Mouse (Mus musculus): Measurements from ENCODE around the gene Med12l. TPM values are rescaled to one million over a fixed set of nuclear protein-coding genes. Genes with fewer than 3 reads are reported as not detected.

Med12l gene
- polyA plus RNA-seq, 1 experiment from 2014 or later: 3.6 TPM

GRCm38 (mm10) chr3:59175234-59175633, 169.6 kb downstream of the Med12l start:
- H3K27me3 ChIP-seq: no peaks in the 10 kb centered on the region
- H3K4me1 ChIP-seq: 0 out of 2 replicates have a peak, but pooled peaks cover 4% of the 10 kb centered on the region
- 29% methylated on average over 5 of the region's 5 CpGs for WGBS

GRCm38 (mm10) chr3:59176871-59177270, 171.2 kb downstream of the Med12l start:
- H3K4me2 ChIP-seq (replicated peaks): no peak overlapping the region
- no peak overlapping the region for H3K9ac ChIP-seq
- no peaks in the 10 kb centered on the region for H3K36me3 ChIP-seq
- no peaks in the 10 kb centered on the region for H3K9me3 ChIP-seq
- no peaks in the 10 kb centered on the region for H3K27me3 ChIP-seq
- H3K4me1 ChIP-seq: no peaks in the 10 kb centered on the region
- 80% methylated on average over 5 of the region's 5 CpGs for WGBS
- no peak overlapping the region for H3K4me3 ChIP-seq
- no peak for ATAC-seq (ENCODE audit: insufficient number of reproducible peaks, insufficient read depth, low FRiP score, low TSS enrichment)
- no peak overlapping the region for H3K27ac ChIP-seq

More at GRCm38 (mm10) chr3:59175234-59175633, 169.6 kb downstream of the Med12l start:
- H3K36me3 ChIP-seq: no peaks in the 10 kb centered on the region
- H3K27ac ChIP-seq: no peak overlapping the region
- H3K9me3 ChIP-seq: no peaks in the 10 kb centered on the region
- no peak overlapping the region for H3K4me2 ChIP-seq (replicated peaks)
- H3K9ac ChIP-seq: no peak overlapping the region
- no peak overlapping the region for H3K4me3 ChIP-seq
- no peak for ATAC-seq (ENCODE audit: insufficient number of reproducible peaks, insufficient read depth, low FRiP score, low TSS enrichment)

GRCm38 (mm10) chr3:59181134-59181533, 175.5 kb downstream of the Med12l start:
- H3K27me3 ChIP-seq: no peaks in the 10 kb centered on the region
- WGBS: 71% methylated on average over 5 of the region's 5 CpGs
- no peak overlapping the region for H3K9ac ChIP-seq
- no peak overlapping the region for H3K27ac ChIP-seq
- no peaks in the 10 kb centered on the region for H3K9me3 ChIP-seq
- H3K36me3 ChIP-seq: no peaks in the 10 kb centered on the region
- ATAC-seq (ENCODE audit: insufficient number of reproducible peaks, insufficient read depth, low FRiP score, low TSS enrichment): no peak
- H3K4me3 ChIP-seq: no peak overlapping the region
- H3K4me2 ChIP-seq (replicated peaks): no peak overlapping the region
- no peaks in the 10 kb centered on the region for H3K4me1 ChIP-seq

- no peak overlapping the region for H3K27ac ChIP-seq
- ATAC-seq (ENCODE audit: insufficient number of reproducible peaks, insufficient read depth, low FRiP score, low TSS enrichment): no peak
- no peaks in the 10 kb centered on the region for H3K36me3 ChIP-seq
- H3K4me1 ChIP-seq: no peaks in the 10 kb centered on the region
- H3K9me3 ChIP-seq: no peaks in the 10 kb centered on the region
- no peaks in the 10 kb centered on the region for H3K27me3 ChIP-seq
- no peak overlapping the region for H3K4me3 ChIP-seq
- H3K9ac ChIP-seq: no peak overlapping the region
- no peak overlapping the region for H3K4me2 ChIP-seq (replicated peaks)
These were observed 176.5 kb downstream of the Med12l start for GRCm38 (mm10) chr3:59182129-59182528.

GRCm38 (mm10) chr3:59185662-59186061, 180.0 kb downstream of the Med12l start:
- H3K4me3 ChIP-seq: no peak overlapping the region
- no peak overlapping the region for H3K4me2 ChIP-seq (replicated peaks)
- no peak overlapping the region for H3K9ac ChIP-seq
- H3K27ac ChIP-seq: no peak overlapping the region
- no peak for ATAC-seq (ENCODE audit: insufficient number of reproducible peaks, insufficient read depth, low FRiP score, low TSS enrichment)
- H3K27me3 ChIP-seq: no peaks in the 10 kb centered on the region
- H3K36me3 ChIP-seq: no peaks in the 10 kb centered on the region
- H3K9me3 ChIP-seq: no peaks in the 10 kb centered on the region
- WGBS: 87% methylated on average over 4 of the region's 4 CpGs
- H3K4me1 ChIP-seq: no peaks in the 10 kb centered on the region

- Histone ChIP-seq H3K9ac (no peak overlapping the region), H3K36me3 (no peaks in the 10 kb centered on the region), H3K4me1 (no peaks in the 10 kb centered on the region), H3K27ac (no peak overlapping the region), H3K9me3 (no peaks in the 10 kb centered on the region), H3K4me2 (replicated peaks) (no peak overlapping the region), H3K4me3 (no peak overlapping the region), H3K27me3 (no peaks in the 10 kb centered on the region)
- 81% methylated on average over 4 of the region's 4 CpGs for WGBS
- no peak for ATAC-seq (ENCODE audit: insufficient number of reproducible peaks, insufficient read depth, low FRiP score, low TSS enrichment)
These were observed 181.7 kb downstream of the Med12l start for GRCm38 (mm10) chr3:59187336-59187735.

GRCm38 (mm10) chr3:59191674-59192073, 186.0 kb downstream of the Med12l start:
- no peak overlapping the region for H3K4me2 ChIP-seq (replicated peaks)
- H3K36me3 ChIP-seq: no peaks in the 10 kb centered on the region
- no peak for ATAC-seq (ENCODE audit: insufficient number of reproducible peaks, insufficient read depth, low FRiP score, low TSS enrichment)
- H3K27ac ChIP-seq: no peak overlapping the region
- no peak overlapping the region for H3K4me3 ChIP-seq
- 95% methylated on average over 6 of the region's 6 CpGs for WGBS
- H3K4me1 ChIP-seq: no peaks in the 10 kb centered on the region
- H3K27me3 ChIP-seq: no peaks in the 10 kb centered on the region
- H3K9me3 ChIP-seq: no peaks in the 10 kb centered on the region
- no peak overlapping the region for H3K9ac ChIP-seq

- Histone ChIP-seq H3K27ac (no peak overlapping the region), H3K4me1 (no peaks in the 10 kb centered on the region), H3K27me3 (no peaks in the 10 kb centered on the region), H3K9me3 (no peaks in the 10 kb centered on the region), H3K36me3 (no peaks in the 10 kb centered on the region), H3K4me3 (no peak overlapping the region), H3K9ac (no peak overlapping the region), H3K4me2 (replicated peaks) (no peak overlapping the region)
- whole genome bisulfite sequencing: 82% methylated on average over 7 of the region's 7 CpGs
- no peak for ATAC-seq (ENCODE audit: insufficient number of reproducible peaks, insufficient read depth, low FRiP score, low TSS enrichment)
These were observed 188.5 kb downstream of the Med12l start for GRCm38 (mm10) chr3:59194099-59194498.

- WGBS: 80% methylated on average over 7 of the region's 7 CpGs
These were observed 189.3 kb downstream of the Med12l start, which contains the start of gene Gpr87 for GRCm38 (mm10) chr3:59194938-59195337. Gpr87 (minus strand) TSS chr3:59195104.

GRCm38 (mm10) chr3:59197329-59197948, 191.8 kb downstream of the Med12l start:
- Histone ChIP-seq H3K9me3 (no peaks in the 10 kb centered on the region), H3K9ac (no peak overlapping the region), H3K27ac (no peak overlapping the region), H3K36me3 (no peaks in the 10 kb centered on the region), H3K4me3 (no peak overlapping the region), H3K4me2 (replicated peaks) (no peak overlapping the region), H3K4me1 (no peaks in the 10 kb centered on the region), H3K27me3 (no peaks in the 10 kb centered on the region)
- ATAC-seq (ENCODE audit: insufficient number of reproducible peaks, insufficient read depth, low FRiP score, low TSS enrichment): no peak
- 77% methylated on average over 4 of the region's 4 CpGs for WGBS

More at GRCm38 (mm10) chr3:59194938-59195337, 189.3 kb downstream of the Med12l start, which contains the start of gene Gpr87:
- H3K9me3 ChIP-seq: no peaks in the 10 kb centered on the region
- no peaks in the 10 kb centered on the region for H3K27me3 ChIP-seq
- ATAC-seq (ENCODE audit: insufficient number of reproducible peaks, insufficient read depth, low FRiP score, low TSS enrichment): no peak
- H3K36me3 ChIP-seq: no peaks in the 10 kb centered on the region
- H3K4me2 ChIP-seq (replicated peaks): no peak within 1 kb of the TSS
- no peak within 1 kb of the TSS for H3K9ac ChIP-seq
- no peaks in the 10 kb centered on the region for H3K4me1 ChIP-seq
- no peak within 1 kb of the TSS for H3K4me3 ChIP-seq
- H3K27ac ChIP-seq: no peak within 1 kb of the TSS

GRCm38 (mm10) chr3:59203802-59204520, 198.3 kb downstream of the Med12l start:
- Histone ChIP-seq H3K9me3 (no peaks in the 10 kb centered on the region), H3K4me1 (no peaks in the 10 kb centered on the region), H3K27ac (no peak overlapping the region), H3K36me3 (no peaks in the 10 kb centered on the region), H3K4me2 (replicated peaks) (no peak overlapping the region), H3K4me3 (no peak overlapping the region), H3K9ac (no peak overlapping the region), H3K27me3 (no peaks in the 10 kb centered on the region)
- 82% methylated on average over 8 of the region's 8 CpGs for WGBS
- ATAC-seq (ENCODE audit: insufficient number of reproducible peaks, insufficient read depth, low FRiP score, low TSS enrichment): no peak
